Mouse (Mus musculus) heart, embryonic 11.5 days (tissue): ENCODE measurements at regions not wholly inside any gene's neighbourhood (a gene's known extent, or its start where the extent isn't known, plus 50 kb on each side); places are given as distances from the start of the nearest gene placed in this dataset.
"Not testable (repeated sequence)": the region's sequence is repeated elsewhere in the genome, so short reads cannot be mapped to it uniquely, and the experiment has no call there.

Experiments used
- ATAC-seq: fragments of 200-750 bp; cut with Nextera tagmentation; replicated peaks from 2 replicates; pipeline ENCODE4 v1.8.0; 2017; ENCODE audit warnings: moderate library complexity; ENCODE audit not compliant: insufficient number of reproducible peaks, low FRiP score, low TSS enrichment
- H3K27ac ChIP-seq: fragments of 300-500 bp; sonication (generic); 2 replicates; pipeline ENCODE4 v1.5.1; 2014; ENCODE audit warnings: mild to moderate bottlenecking, low read depth, low read length
- H3K27me3 ChIP-seq: fragments of 300-500 bp; sonication (generic); 2 replicates; pipeline ENCODE4 v1.6.1; 2014; ENCODE audit warnings: mild to moderate bottlenecking, low read length, mixed read lengths; ENCODE audit not compliant: control insufficient read depth, insufficient read depth
- H3K36me3 ChIP-seq: fragments of 300-500 bp; sonication (generic); 2 replicates; pipeline ENCODE4 v1.6.1; 2014; ENCODE audit warnings: mild to moderate bottlenecking, low read length, moderate library complexity, mixed read lengths; ENCODE audit not compliant: control insufficient read depth, insufficient read depth
- H3K4me1 ChIP-seq: fragments of 300-500 bp; sonication (generic); 2 replicates; pipeline ENCODE4 v1.6.1; 2014; ENCODE audit warnings: low read length; ENCODE audit not compliant: control insufficient read depth, insufficient read depth
- H3K4me2 ChIP-seq: fragments of 300-500 bp; sonication (generic); 2 replicates; pipeline ENCODE4 v1.6.1; 2014; ENCODE audit warnings: mild to moderate bottlenecking, moderate library complexity
- H3K4me3 ChIP-seq: fragments of 300-500 bp; sonication (generic); 2 replicates; pipeline ENCODE4 v1.5.1; 2014; ENCODE audit warnings: low read depth, low read length
- H3K9ac ChIP-seq: fragments of 300-500 bp; sonication (generic); 2 replicates; pipeline ENCODE4 v1.6.1; 2014; ENCODE audit warnings: mild to moderate bottlenecking, low read depth, low read length, moderate library complexity
- H3K9me3 ChIP-seq: fragments of 300-500 bp; sonication (generic); replicated peaks from 2 replicates; pipeline ENCODE4 v1.6.1; 2016; ENCODE audit warnings: low read length; ENCODE audit not compliant: control insufficient read depth
- WGBS: fragments of 180-500 bp; shearing (Covaris S2); extraction: QIAGEN DNeasy Blood & Tissue Kit; methylation state at CpG from one replicate; pipeline ENCODE4 v1.1.7; 2014; ENCODE audit not compliant: insufficient replicate concordance; 5-methylcytosine and 5-hydroxymethylcytosine counted together

DNA sequence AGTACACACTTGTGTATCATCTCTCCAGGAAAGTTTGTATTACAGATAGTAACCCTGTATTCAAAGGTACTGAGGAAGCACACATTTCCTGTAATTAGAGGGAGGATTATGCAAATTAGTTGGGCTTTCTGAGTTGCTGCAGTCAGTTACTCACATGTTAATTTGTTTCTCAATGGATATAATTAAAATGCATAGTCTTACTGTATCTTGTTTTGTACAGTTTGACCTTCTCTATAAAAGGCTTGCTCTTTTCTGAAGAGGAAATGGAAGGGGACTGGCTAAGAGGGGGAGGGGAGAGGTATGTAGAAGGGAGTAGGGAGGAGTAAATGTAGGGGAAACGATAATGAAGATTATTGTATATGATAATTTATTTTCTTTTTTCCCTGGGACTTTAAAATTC, 1345.5 kb upstream of the Adam24 start:
- Histone ChIP-seq H3K4me1 (no peaks in the 10 kb centered on the region), H3K4me2 (no peak overlapping the region), H3K4me3 (no peak overlapping the region), H3K27me3 (no peaks in the 10 kb centered on the region), H3K9ac (no peak overlapping the region), H3K27ac (no peak overlapping the region), H3K9me3 (no peaks in the 10 kb centered on the region), H3K36me3 (no peaks in the 10 kb centered on the region)
- no peak for ATAC-seq
- WGBS: 93% methylated on average over 1 of the region's 1 CpGs

DNA sequence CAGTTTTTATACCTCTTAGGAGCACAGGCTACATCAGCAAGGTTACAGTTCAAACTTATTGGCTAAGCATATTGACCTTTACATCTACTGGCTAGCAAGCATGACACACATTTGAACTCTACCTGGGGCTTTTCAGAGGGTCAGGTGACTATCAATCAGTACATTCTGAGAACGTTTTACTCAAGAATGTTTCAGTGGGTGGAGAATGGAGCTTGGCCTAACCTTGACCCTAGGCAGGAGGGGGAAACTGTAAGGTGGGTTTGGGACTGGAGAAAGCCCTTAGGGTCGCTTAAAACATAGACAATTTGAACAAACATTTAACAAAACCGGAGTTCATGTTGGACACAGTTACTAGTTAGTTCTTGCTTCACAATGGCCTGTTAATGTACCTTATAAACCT, 1330.1 kb upstream of the Adam24 start:
- 49% methylated on average over 3 of the region's 3 CpGs for WGBS
- no peaks in the 10 kb centered on the region for H3K9me3 ChIP-seq
- H3K4me2 ChIP-seq: no peak overlapping the region
- H3K36me3 ChIP-seq: no peaks in the 10 kb centered on the region
- no peak overlapping the region for H3K4me3 ChIP-seq
- no peaks in the 10 kb centered on the region for H3K27me3 ChIP-seq
- no peak overlapping the region for H3K27ac ChIP-seq
- H3K4me1 ChIP-seq: no peaks in the 10 kb centered on the region
- no peak for ATAC-seq
- H3K9ac ChIP-seq: no peak overlapping the region

DNA sequence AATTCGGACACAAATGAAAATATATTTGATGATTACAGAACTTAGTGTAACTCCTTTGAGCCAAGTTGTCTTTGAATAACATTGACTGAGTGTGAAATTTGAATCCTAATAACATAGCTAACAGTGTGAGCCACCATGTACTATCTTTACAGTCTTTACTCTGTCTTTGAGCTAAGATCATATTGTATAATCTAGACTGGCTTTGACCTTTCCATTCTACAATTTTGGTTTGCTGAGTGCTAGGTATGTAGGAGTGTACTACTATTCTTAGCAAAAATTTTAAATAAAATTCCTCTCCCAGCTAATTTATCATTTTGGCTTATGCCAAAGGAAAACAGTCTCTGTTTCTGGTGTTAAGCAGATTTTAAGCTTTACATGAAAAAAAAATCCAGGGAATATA, 1328.4 kb upstream of the Adam24 start:
- 63% methylated on average over 1 of the region's 1 CpGs for WGBS
- H3K36me3 ChIP-seq: no peaks in the 10 kb centered on the region
- no peak overlapping the region for H3K9ac ChIP-seq

DNA sequence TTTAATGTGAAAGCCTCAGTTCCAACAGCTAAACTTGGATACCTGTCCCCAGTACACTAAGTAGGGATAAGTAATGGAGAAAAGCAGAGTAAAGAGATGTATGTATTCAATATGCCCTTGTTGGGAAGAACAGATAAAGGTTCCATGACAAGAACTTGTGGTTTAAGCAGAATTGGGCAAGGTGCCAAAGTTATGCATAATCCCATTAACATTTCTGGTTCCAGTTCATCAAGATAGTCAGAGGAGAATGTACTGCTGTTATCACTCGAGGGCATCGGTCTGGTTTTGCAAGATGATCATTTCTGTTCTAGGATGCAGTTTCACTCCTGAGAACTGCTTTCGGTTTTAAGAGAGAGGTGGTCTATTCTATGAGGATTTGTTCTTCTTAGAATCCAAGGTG, 1325.9 kb upstream of the Adam24 start:
- no peak overlapping the region for H3K27ac ChIP-seq

More for the DNA sequence above, 1328.4 kb upstream of the Adam24 start:
- H3K4me2 ChIP-seq: no peak overlapping the region
- no peak overlapping the region for H3K4me3 ChIP-seq
- no peaks in the 10 kb centered on the region for H3K27me3 ChIP-seq
- no peak for ATAC-seq
- no peaks in the 10 kb centered on the region for H3K4me1 ChIP-seq
- H3K27ac ChIP-seq: no peak overlapping the region
- no peaks in the 10 kb centered on the region for H3K9me3 ChIP-seq

DNA sequence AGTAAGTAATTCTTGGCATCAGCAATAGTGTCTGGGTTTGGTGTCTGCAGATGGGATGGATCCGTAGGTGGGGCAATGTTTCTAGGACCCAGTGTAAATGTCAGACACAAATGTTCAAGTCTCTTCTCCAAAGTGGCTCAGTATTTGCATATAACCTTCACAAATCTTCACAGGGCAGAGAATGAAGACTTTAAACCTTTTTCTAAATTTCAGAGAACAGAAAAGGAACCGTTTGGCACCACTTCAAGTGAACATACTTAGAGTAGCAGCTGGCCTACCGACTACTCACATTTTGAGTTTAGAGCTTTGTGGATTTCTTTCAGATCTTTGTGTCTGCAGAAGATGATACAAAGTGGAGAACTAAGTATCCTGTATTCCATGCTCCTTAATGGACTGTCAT, 1319.5 kb upstream of the Adam24 start:
- Histone ChIP-seq H3K9me3 (no peaks in the 10 kb centered on the region), H3K4me1 (no peaks in the 10 kb centered on the region), H3K4me2 (no peak overlapping the region), H3K27me3 (no peaks in the 10 kb centered on the region), H3K36me3 (no peaks in the 10 kb centered on the region), H3K27ac (no peak overlapping the region), H3K4me3 (no peak overlapping the region), H3K9ac (no peak overlapping the region)
- WGBS: 80% methylated on average over 3 of the region's 3 CpGs
- ATAC-seq: no peak

More for the DNA sequence above, 1325.9 kb upstream of the Adam24 start:
- WGBS: 73% methylated on average over 3 of the region's 3 CpGs
- Histone ChIP-seq H3K27me3 (no peaks in the 10 kb centered on the region), H3K4me3 (no peak overlapping the region), H3K36me3 (no peaks in the 10 kb centered on the region), H3K9me3 (no peaks in the 10 kb centered on the region), H3K4me1 (no peaks in the 10 kb centered on the region), H3K9ac (no peak overlapping the region), H3K4me2 (no peak overlapping the region)
- no peak for ATAC-seq

DNA sequence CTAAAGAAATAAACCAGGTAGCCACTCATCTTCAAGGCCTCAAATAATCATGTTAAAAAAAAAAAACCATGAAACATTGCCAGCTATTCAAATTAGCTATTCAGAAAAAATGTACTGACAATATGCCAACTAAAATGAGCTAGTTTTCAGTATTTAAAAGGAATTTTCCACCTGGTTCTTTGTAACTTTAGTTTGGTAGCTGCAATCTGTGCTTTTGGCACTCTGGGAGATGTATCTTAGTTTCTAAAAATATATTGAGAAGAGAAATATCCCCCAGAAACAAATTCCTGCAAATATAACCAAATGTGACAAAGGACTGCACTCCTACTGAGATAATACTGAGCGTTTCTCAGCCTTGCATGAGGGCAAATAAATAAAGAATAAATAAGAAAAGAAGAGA, 1317.8 kb upstream of the Adam24 start:
- Histone ChIP-seq H3K9ac (no peak overlapping the region), H3K27me3 (no peaks in the 10 kb centered on the region), H3K4me1 (no peaks in the 10 kb centered on the region), H3K9me3 (no peaks in the 10 kb centered on the region), H3K36me3 (no peaks in the 10 kb centered on the region), H3K27ac (no peak overlapping the region), H3K4me2 (no peak overlapping the region), H3K4me3 (no peak overlapping the region)
- no peak for ATAC-seq
- WGBS: 81% methylated on average over 1 of the region's 1 CpGs

DNA sequence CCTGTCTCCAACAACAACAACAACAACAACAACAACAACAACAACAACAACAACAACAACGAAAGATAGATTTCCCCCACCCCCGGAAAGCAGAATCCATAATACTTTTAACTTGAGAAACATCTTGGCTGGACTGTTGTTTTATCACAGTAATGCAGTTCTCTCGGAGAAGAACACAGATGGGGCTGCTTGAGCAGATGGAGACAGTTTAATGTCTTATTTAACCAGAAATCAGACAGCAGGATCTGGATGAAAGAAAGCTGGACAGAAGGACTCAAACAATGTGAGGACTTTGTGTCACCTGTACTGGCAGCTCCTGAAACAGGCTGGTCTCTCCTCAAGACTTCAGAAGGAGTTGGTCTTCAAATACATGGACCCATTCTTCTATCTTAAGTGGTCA, 1317.0 kb upstream of the Adam24 start:
- Histone ChIP-seq H3K9ac (no peak overlapping the region), H3K27ac (no peak overlapping the region), H3K4me1 (no peaks in the 10 kb centered on the region), H3K36me3 (no peaks in the 10 kb centered on the region), H3K4me2 (no peak overlapping the region), H3K27me3 (no peaks in the 10 kb centered on the region), H3K4me3 (no peak overlapping the region), H3K9me3 (no peaks in the 10 kb centered on the region)
- ATAC-seq: no peak
- 79% methylated on average over 3 of the region's 3 CpGs for WGBS

DNA sequence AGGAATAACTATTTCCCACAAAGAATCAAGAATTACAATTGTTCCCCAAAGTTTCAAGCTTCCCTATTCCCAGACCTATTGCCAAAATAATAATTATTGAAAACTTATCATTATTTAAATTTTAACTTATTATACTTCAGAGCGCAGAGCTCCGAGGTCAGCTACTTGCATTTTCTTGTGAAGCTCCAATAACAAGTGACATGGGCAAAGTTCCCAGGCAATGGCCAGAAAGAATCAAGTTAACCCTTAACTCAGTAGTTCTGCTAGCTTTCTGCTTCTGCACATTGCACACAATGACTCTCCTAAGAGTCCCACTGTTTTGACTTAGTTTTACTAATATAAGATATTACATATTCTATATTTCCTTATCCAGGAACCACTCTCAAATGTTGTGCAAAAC, 1308.5 kb upstream of the Adam24 start:
- WGBS: 84% methylated on average over 2 of the region's 2 CpGs
- not testable (repeated sequence) for H3K27ac ChIP-seq, H3K4me3 ChIP-seq, ATAC-seq, H3K9ac ChIP-seq, H3K4me2 ChIP-seq, H3K4me1 ChIP-seq, H3K9me3 ChIP-seq, H3K27me3 ChIP-seq, H3K36me3 ChIP-seq
